Mouse (Mus musculus) mesoderm, embryonic 11.5 days (tissue): ENCODE data around the gene Gpr155.

ENCODE experiments used
- DNase-seq: peaks from one replicate; pipeline ENCODE4 v3.0.0-alpha.2; 2012; ENCODE audit warnings: low read depth, low spot score

Gene Gpr155

DNA sequence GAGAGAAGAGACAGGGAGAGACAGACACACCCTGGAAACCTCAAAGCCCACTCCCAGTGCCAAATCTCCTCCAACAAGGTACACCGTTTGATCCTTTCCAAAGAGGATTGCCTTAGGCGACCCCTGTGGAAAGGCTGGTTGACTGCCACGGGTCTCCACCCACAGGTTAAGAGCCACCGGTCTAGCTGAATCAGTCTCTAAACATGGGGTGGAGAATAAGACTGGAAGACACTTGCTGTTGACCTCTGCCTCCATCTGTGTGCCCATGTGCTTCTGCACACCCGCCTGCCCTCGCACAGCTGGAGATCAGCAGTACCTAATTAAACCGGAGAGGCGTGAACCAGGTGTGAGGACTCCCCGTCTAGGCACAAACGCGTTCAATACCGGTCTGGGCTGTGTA lies 63.4 kb downstream of the Gpr155 start:
- DNase-seq: no peak

DNA sequence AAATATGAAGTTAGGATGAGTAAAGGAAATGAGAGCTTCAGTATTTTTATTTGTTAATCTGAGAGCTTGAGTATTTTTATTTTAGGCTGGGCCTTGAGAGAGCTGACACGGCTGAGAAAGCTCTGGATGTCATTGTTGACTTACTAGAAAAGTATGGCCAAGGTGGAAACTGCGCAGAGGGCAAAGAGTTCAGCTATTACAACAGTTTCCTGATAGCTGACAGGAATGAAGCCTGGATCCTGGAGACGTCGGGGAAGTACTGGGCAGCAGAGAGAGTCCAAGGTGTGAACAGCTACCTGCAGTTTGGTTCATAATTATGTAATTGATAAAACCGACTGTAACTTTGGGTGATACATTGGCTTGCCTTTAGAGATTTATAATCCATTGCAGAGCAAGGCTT lies 67.2 kb downstream of the Gpr155 start:
- no peak for DNase-seq

- no peak for DNase-seq
These were observed 68.9 kb downstream of the Gpr155 start for GRCm38 (mm10) chr2:73317426-73317825.

GRCm38 (mm10) chr2:73314311-73314710 lies 72.1 kb downstream of the Gpr155 start:
- no peak for DNase-seq

- peak; percentile 9 for DNase-seq
These were observed 73.3 kb downstream of the Gpr155 start for GRCm38 (mm10) chr2:73313117-73313501.

DNA sequence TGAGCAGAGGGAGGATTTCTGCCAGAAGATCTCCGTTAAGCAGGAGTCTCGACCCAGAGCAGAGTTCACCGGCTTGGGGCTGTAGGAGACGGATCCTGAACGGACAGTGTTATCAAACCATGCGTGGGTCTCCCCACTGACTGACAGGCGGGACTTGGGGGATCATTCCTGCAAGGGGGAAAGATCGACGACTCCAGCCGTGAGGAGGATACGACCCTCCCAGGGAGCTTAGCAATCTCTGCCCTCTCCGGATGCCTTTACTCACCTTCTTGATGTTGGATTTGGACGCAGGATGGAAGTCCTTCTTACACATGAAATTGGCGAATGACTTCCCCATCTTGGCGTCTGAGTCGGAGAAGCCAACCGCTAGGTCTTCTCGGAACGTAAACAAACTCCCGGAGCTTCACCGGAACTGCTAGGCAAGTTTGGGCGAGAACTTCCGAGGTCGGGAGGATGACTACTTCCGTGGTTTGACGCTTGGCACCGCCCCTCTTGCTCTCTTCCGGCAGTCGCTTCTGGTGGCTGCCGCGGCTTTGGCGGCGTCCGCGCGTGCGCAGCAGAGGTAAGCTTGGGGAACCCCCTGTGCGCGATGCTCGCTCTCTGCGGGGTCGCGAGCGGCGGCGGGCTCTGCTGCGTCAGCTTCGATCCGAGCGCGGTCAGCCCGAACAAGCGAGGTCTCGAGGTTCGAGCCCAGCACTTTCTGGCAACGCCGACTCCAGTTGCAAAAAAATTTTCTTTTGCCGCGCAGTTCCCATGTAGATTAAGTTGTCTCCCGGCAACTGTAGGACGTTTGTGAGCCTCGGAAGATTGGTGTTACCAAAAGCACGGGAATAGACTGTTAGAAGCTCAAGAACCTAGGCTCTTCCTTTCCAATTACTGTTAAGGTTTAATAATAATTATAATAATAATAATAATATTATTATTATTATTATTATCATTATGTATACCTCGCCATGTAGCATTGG lies 73.9 kb downstream of the Gpr155 start, which contains the start of the genes Scrn3 and Cir1:
Gene Scrn3 (plus strand): TSS at position 450 of the 965 bp plus-strand sequence.
Gene Cir1 (minus strand): TSS at position 550 of the 965 bp plus-strand sequence.
- peak; percentile 98 for DNase-seq

DNA sequence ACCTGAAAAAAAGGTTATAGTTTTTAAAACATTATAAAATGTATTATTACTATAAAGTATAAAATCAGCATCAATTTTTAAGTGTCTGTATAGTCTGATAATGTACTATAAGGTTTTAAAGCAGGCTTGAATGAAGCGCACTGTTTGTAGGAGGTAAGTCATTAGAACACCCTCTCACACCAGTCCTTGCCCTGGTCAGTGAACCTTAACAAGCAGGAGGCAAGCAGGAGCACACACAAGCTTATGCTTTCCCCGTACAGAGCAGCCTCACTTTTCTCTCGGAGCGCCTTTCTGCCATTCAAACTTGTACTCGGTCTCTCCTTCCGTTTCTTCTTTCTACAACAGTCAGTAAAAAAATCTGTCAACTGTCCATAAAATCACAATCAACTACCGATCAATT lies 80.4 kb downstream of the Gpr155 start:
- DNase-seq: no peak

- no peak for DNase-seq
These were observed 81.9 kb downstream of the Gpr155 start for GRCm38 (mm10) chr2:73304506-73304905.

DNA sequence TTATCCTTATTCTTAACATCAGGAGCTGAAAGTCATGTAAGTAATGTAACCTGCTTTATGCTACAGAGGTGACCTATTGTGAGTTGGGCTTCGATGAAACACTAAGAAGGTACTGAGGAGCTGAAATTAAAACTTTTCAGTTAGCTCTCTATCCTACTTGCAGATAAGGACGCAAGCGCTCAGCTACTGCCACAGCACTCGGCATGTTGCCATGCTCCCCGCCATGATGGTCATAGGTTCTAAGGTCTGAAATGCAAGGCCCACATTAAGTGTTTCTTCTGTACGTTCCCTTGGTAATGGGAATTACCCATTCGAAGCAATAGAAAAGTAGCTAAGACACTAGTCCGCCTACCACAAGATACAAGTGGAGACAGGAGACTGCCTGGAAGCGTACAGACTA lies 83.7 kb downstream of the Gpr155 start:
- no peak for DNase-seq

DNA sequence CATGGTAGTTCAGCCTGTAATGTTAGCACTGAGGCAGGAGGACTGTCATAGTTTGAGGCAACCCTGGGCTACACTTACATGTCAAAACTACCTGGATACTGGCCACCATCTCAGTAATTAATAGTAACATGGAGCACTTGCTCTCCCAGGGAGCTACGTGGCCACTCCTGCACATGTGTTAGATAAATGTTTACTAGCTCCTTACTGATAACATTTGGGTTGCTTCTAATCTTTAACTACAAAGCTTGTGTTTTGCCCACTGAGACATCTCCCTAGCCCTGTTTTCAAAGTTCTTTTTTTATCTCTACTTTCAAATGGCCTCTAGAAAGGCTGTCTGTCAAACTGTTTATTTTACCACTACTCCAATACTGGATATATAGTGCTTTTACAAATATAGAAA lies 84.4 kb downstream of the Gpr155 start:
- DNase-seq: no peak

- no peak for DNase-seq
These were observed 87.5 kb downstream of the Gpr155 start for GRCm38 (mm10) chr2:73298841-73299240.

DNA sequence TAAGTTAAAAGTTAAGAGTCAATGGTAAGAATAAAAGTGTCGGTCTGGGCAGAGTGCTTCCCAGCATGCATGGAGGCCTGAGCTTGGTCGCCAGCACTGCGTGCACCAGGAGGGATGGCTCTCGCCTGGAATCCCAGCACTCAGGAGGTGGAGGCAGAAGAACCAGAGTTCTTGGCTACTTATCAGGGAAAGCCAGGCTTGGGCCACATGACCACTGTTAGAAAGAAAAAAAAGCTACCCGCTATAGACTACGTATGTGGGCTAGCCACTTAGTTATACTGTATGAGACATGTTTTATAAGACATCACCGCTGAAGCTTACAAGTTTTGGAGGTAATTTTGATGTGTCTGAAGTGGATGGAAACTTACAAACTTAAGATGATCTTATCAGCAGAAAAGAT lies 88.2 kb downstream of the Gpr155 start:
- no peak for DNase-seq

GRCm38 (mm10) chr2:73295023-73295422 lies 91.3 kb downstream of the Gpr155 start:
- no peak for DNase-seq
